Mouse (Mus musculus) adrenal gland, adult 8-10 months (tissue): ENCODE measurements around the gene Mrgprb1. TPM values are rescaled to one million over a fixed set of nuclear protein-coding genes. Genes with fewer than 3 reads are reported as not detected.
"Not testable (repeated sequence)": the region's sequence is repeated elsewhere in the genome, so short reads cannot be mapped to it uniquely, and the experiment has no call there.

ENCODE experiments used
- DNase-seq: peaks from one replicate; pipeline ENCODE4 v3.0.0; 2022
- total RNA-seq, 4 experiments: library from RNA; stranded (reverse); gene quantifications; 2 replicates each; pipeline ENCODE4 v1.2.4; 2022

Mrgprb1 gene
- under 1 TPM in 1 of 4 experiments, not detected in 3; 0.07 TPM for total RNA-seq

GRCm38 (mm10) chr7:48456242-48456641 lies at the start of gene Mrgprb1:
TSS of gene Mrgprb1 (minus strand) at chr7:48456342.
- no peak for DNase-seq

DNA sequence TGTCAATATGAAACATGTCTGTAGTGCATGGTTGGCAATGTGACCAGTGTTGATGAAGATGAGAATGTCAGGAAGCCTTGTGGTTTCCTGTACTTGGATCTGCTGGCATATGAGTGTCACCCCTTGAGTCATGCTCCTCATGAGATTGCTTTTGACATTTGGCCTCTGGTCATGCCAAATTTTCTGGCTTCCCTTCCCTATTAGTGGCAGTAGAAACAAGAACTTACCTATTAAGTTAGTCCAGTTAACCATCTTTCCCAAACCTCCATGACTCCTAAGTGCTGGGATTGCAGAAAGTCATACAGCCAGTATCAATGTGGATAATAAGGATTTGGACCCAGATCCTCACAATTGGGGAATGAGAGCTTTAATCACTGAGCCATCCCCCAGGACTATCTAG lies 43.1 kb upstream of the Mrgprb1 start, which contains the start of gene Mrgprx2:
Gene Mrgprx2 (minus strand): TSS at position 101 of the 400 bp plus-strand sequence.
- DNase-seq, result no peak

- DNase-seq, result no peak
Measured at GRCm38 (mm10) chr7:48436581-48436980, 19.6 kb downstream of the Mrgprb1 start.

GRCm38 (mm10) chr7:48435936-48436335 lies 20.2 kb downstream of the Mrgprb1 start:
- DNase-seq, result not testable (repeated sequence)

Other genes starting within 250 kb of the Mrgprb1 start
- gene Mrgprb8, start 67.8 kb downstream of the Mrgprb1 start, total RNA-seq, result not detected
- gene Mrgprx2, start 43.0 kb upstream of the Mrgprb1 start, total RNA-seq, result under 1 TPM in 1 of 4 experiments, not detected in 3; 0.06 TPM
- gene Mrgprb2, start 101.7 kb upstream of the Mrgprb1 start, total RNA-seq, result under 1 TPM in 1 of 4 experiments, not detected in 3; 0.14 TPM
- not detected for gene Mrgprb3, start 187.5 kb upstream of the Mrgprb1 start, total RNA-seq